Mouse (Mus musculus) liver, embryonic 14.5 days (tissue): ENCODE results near the gene Uba52. TPM values are rescaled to one million over a fixed set of nuclear protein-coding genes. Genes with fewer than 3 reads are reported as not detected.
A peak's percentile ranks its signal among the peaks of the same experiment; 100 is the strongest.

Experiments used
- ATAC-seq: fragments of 200-750 bp; cut with Nextera tagmentation; 2 replicates; pipeline ENCODE4 v1.8.0; 2017; ENCODE audit warnings: moderate number of reproducible peaks, mild to moderate bottlenecking, moderate library complexity; ENCODE audit not compliant: insufficient read depth
- DNase-seq, 3 experiments: peaks; one replicate each; pipeline ENCODE4 v3.0.0-alpha.2; 2012 to 2013; ENCODE audit warnings: low read depth in 3 of 3, low spot score in 3 of 3
- H3K27ac ChIP-seq: fragments of 300-500 bp; sonication (generic); 2 replicates; pipeline ENCODE4 v1.5.1; 2014; ENCODE audit warnings: moderate library complexity, mild to moderate bottlenecking, control low read depth, inconsistent platforms
- H3K27me3 ChIP-seq: fragments of 300-500 bp; sonication (generic); 2 replicates; pipeline ENCODE4 v1.6.1; 2014; ENCODE audit warnings: mild to moderate bottlenecking, low read length, moderate library complexity; ENCODE audit not compliant: control insufficient read depth, insufficient read depth
- H3K36me3 ChIP-seq: fragments of 300-500 bp; sonication (generic); replicated peaks from 2 replicates; pipeline ENCODE4 v1.6.1; 2014; ENCODE audit warnings: low read depth; ENCODE audit not compliant: control insufficient read depth, insufficient read depth
- H3K4me1 ChIP-seq, 2 experiments: fragments of 200-500 bp in 1 of 2; fragments of 300-500 bp in 1 of 2; sonication (generic) in 1 of 2; replicated peaks; 2 replicates each; pipeline ENCODE4 v1.6.1; 2012 to 2014; ENCODE audit warnings: antibody characterized with exemption in 1 of 2, inconsistent platforms in 1 of 2, low read length in 1 of 2; ENCODE audit not compliant: control insufficient read depth in 2 of 2, insufficient read depth in 2 of 2
- H3K4me2 ChIP-seq: fragments of 300-500 bp; sonication (generic); 2 replicates; pipeline ENCODE4 v1.6.1; 2014; ENCODE audit warnings: low read depth, mild to moderate bottlenecking, control low read depth, moderate library complexity
- H3K4me3 ChIP-seq, 2 experiments: fragments of 200-500 bp in 1 of 2; fragments of 300-500 bp in 1 of 2; sonication (generic) in 1 of 2; 2 replicates each; pipeline ENCODE4 v1.5.1; 2012 to 2014; ENCODE audit warnings: low read depth in 2 of 2, low read length in 2 of 2, mild to moderate bottlenecking in 2 of 2, control low read depth in 1 of 2, inconsistent platforms in 1 of 2, moderate library complexity in 1 of 2; ENCODE audit not compliant: insufficient read depth in 1 of 2
- H3K9ac ChIP-seq: fragments of 300-500 bp; sonication (generic); replicated peaks from 2 replicates; pipeline ENCODE4 v1.6.1; 2014; ENCODE audit warnings: mild to moderate bottlenecking, control low read depth, moderate library complexity
- H3K9me3 ChIP-seq: fragments of 300-500 bp; sonication (generic); 2 replicates; pipeline ENCODE4 v1.6.1; 2016; ENCODE audit warnings: low read length, mixed read lengths; ENCODE audit not compliant: control insufficient read depth
- CTCF ChIP-seq: IDR thresholded peaks from 2 replicates; pipeline ENCODE4 v1.5.1; 2016; ENCODE audit warnings: antibody characterized with exemption, low read depth, control low read depth
- EP300 ChIP-seq: IDR thresholded peaks from 2 replicates; pipeline ENCODE4 v1.6.1; 2016; ENCODE audit warnings: antibody characterized with exemption, low read depth
- WGBS: fragments of 180-500 bp; shearing (Covaris S2); extraction: QIAGEN DNeasy Blood & Tissue Kit; methylation state at CpG from one replicate; pipeline ENCODE4 v1.1.7; 2014; ENCODE audit not compliant: insufficient replicate concordance; 5-methylcytosine and 5-hydroxymethylcytosine counted together
- polyA plus RNA-seq, 2 experiments: library from polyadenylated mRNA; depleted of rRNA in 1 of 2; stranded (reverse) in 1 of 2; unstranded in 1 of 2; fragments of >200 nt; fragmentation: Nextera tagmentation in 1 of 2; extraction: Ambion mirVana in 1 of 2; gene quantifications; 2 replicates each; pipeline versions ENCODE4 v1.2.1 to v1.2.3; 2012 to 2014

The Uba52 gene
- polyA plus RNA-seq, 2 experiments, result 773 to 870 TPM

DNA sequence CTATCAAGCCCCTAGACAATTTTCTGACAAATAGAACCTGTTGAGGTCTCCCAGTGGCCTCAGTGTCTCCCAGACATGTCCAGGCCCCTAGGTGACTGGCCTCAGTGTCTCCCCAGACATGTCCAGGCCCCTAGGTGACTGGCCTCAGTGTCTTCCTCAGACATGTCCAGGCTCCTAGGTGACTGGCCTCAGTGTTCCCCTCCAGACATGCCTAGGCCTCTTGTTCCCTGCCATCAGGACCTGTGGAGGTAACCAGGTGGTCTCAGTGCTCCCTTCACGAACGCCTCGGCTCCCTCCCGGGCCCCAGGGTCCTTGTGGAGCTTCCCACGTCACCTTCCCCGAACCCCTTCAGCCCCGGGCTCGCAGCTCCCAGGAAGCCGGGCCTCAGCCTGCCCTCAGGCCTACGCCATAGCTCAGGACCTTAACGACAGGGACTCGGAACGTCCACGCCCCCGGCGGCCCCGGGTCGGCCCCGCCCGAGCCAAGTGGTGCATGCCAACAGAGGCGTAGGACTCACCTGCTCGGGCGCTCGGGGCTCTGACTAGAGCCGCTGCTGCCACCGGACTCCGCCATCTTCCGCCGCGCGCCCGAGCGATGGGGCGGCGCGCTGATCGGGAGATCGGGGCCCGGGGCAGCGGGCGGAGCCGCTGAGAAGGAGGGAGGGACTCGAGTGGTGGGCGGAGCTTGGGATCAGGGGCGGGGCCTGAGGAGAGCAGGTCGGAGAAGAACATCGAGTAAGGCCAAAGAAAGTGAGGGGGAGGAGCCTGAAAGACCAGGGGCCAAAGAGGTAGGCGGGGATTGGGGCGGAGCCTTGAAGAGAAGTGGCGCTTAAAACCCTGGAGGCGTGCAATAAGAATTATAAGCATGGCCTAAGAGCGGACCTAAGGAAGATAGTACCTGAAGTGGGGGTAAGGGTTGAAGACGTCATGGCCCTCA is 34.0 kb downstream of the Uba52 start, which contains the start of gene Klhl26:
Klhl26 (minus strand) TSS at position 636 of the 936 bp plus-strand sequence.
- WGBS, result under 1% methylated on average over 53 of the region's 53 CpGs
- Histone ChIP-seq H3K9ac (peak within 1 kb of the TSS; percentile 97), H3K4me2 (peak within 1 kb of the TSS; percentile 88), H3K4me3 (peak within 1 kb of the TSS; percentile 92 to 97), H3K4me1 (peaks cover 17 to 26% of the 10 kb centered on the region in 2 experiments), H3K9me3 (no peaks in the 10 kb centered on the region), H3K27ac (peak within 1 kb of the TSS; percentile 76), H3K36me3 (no peaks in the 10 kb centered on the region), H3K27me3 (peaks cover 13% of the 10 kb centered on the region)
- TF ChIP-seq CTCF, result no peak
- no peak for TF ChIP-seq EP300
- ATAC-seq, result peak; percentile 86
- DNase-seq, result peak; percentile 95 to 96 (median 95)

DNA sequence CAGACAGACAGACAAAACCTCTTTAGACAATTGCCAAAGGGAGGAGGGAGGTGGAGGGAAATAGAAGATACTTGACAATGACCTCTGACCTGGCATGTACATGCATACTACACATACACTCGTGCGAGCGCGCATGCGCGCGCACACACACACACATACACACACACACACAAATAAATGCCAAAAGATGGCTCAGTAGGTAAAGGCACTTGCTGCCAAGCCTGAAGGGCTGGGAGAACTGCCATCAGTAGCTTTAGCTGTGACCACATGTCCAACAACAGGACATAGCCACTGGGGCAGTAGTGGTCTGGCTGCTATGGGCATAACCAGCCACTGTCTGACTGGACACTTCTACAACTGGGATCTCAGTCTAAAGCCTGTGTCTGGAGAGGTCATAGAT is 38.7 kb downstream of the Uba52 start:
- no peak for ATAC-seq
- WGBS, result 97% methylated on average over 7 of the region's 7 CpGs
- no peak overlapping the region for H3K27ac ChIP-seq
- H3K4me2 ChIP-seq, result no peak overlapping the region
- DNase-seq, result no peak
- no peak overlapping the region for H3K9ac ChIP-seq
- TF ChIP-seq EP300 (no peak), CTCF (no peak)
- peaks cover 6 to 28% of the 10 kb centered on the region in 2 experiments for H3K4me1 ChIP-seq
- H3K9me3 ChIP-seq, result no peaks in the 10 kb centered on the region
- no peak overlapping the region for H3K4me3 ChIP-seq
- H3K27me3 ChIP-seq, result no peaks in the 10 kb centered on the region
- no peaks in the 10 kb centered on the region for H3K36me3 ChIP-seq

DNA sequence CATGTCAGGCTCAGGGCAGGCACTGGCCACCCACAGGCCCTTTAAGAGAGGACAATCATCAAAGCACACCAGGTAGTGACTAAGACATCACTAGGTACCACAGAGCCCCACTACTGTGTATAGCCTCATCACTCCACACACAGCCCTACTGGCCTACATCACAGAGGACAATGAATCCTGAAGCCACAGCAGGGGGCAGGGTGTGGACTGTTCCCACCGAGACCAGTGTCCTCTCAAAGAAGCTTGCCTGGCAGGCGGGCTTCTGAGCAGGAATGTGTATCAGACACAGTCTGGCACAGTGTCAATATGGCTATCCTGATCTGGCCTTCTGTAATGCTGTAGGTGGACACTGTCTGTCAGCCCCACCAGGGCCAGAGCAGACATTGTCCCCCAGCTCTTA is 40.7 kb downstream of the Uba52 start:
- 69% methylated on average over 2 of the region's 2 CpGs for WGBS
- Histone ChIP-seq H3K9ac (no peak overlapping the region), H3K36me3 (no peaks in the 10 kb centered on the region), H3K4me3 (no peak overlapping the region), H3K27ac (no peak overlapping the region), H3K4me2 (no peak overlapping the region), H3K27me3 (no peaks in the 10 kb centered on the region), H3K4me1 (peaks cover 0 to 15% of the 10 kb centered on the region in 2 experiments; a peak in 3 of 4 replicates), H3K9me3 (no peaks in the 10 kb centered on the region)
- TF ChIP-seq EP300, result no peak
- no peak for TF ChIP-seq CTCF
- no peak for DNase-seq
- peak; percentile 23; the same call in 1 of the 2 replicates for ATAC-seq

DNA sequence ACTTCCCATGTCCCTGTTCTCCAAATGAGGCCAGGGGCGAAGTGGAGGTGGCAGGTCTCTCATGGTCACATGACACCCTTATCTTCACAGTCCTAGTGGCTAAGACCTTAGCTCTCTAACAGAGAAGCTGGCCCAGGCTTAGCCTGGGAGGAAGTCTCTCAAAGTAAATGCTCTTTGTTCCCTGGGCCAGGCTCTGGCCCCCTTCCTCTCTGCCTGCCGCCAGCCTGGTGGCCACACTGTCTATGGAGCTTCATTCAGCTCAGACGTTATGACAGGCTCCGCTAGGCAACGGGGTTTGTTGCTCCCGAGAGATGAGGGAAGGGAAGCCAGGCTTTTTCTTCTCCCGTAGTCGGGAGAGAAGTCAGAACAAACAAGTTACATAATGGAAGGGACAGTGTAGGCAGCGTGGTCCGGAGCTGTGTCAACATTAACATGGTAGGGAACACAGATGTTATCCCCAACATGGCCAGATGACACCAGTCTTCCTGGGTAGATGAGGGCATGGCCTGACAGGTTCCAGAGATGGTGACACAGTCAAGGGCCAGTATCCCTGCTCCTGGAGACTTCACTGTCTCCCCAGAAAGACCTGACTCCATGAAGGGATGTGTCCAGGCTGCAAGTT is 41.2 kb downstream of the Uba52 start:
- no peaks in the 10 kb centered on the region for H3K36me3 ChIP-seq
- peaks cover 0 to 15% of the 10 kb centered on the region in 2 experiments; a peak in 3 of 4 replicates for H3K4me1 ChIP-seq
- no peak overlapping the region for H3K27ac ChIP-seq
- WGBS, result 29% methylated on average over 10 of the region's 10 CpGs
- no peak overlapping the region for H3K9ac ChIP-seq
- DNase-seq, result peak in 1 of 3 experiments; percentile 16
- H3K4me2 ChIP-seq, result peak overlapping the region; percentile 11; the same call in 1 of the 2 replicates
- no peak overlapping the region for H3K4me3 ChIP-seq
- H3K9me3 ChIP-seq, result no peaks in the 10 kb centered on the region
- H3K27me3 ChIP-seq, result no peaks in the 10 kb centered on the region
- no peak for TF ChIP-seq CTCF
- ATAC-seq, result peak; percentile 33; the same call in 1 of the 2 replicates

DNA sequence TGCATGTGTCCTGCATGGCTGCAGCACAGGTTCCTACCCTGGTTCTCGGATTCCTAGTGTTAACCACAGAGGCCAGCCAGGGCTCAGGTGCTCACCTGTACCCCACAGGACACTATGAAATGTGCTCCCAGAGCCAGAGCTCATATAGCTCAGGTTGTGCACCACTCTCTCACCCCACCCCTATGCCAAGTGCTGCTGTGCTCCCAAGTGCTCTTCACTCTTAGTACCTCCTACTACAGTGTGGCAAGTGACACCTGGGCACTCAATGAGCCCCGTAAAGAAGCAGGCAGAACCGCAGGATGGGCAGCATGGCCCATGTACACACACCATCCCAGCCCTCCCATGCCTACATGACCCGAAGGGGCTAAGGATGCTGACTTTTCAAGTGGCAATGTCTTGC is 41.9 kb downstream of the Uba52 start:
- no peak for TF ChIP-seq EP300
- no peak for TF ChIP-seq CTCF
- Histone ChIP-seq H3K27me3 (no peaks in the 10 kb centered on the region), H3K9ac (no peak overlapping the region), H3K36me3 (no peaks in the 10 kb centered on the region), H3K4me2 (no peak overlapping the region), H3K4me3 (no peak overlapping the region), H3K4me1 (peaks cover 0 to 15% of the 10 kb centered on the region in 2 experiments; a peak in 3 of 4 replicates), H3K27ac (no peak overlapping the region), H3K9me3 (no peaks in the 10 kb centered on the region)
- no peak for ATAC-seq
- no peak for DNase-seq
- WGBS, result 80% methylated on average over 4 of the region's 4 CpGs
